Mouse (Mus musculus) limb, embryonic 10.5 days (tissue): Measurements from ENCODE around the gene S100a3. TPM values are rescaled to one million over a fixed set of nuclear protein-coding genes. Genes with fewer than 3 reads are reported as not detected.
A peak's percentile ranks its signal among the peaks of the same experiment; 100 is the strongest.

Experiments used
- DNase-seq: peaks from one replicate; pipeline ENCODE4 v3.0.0-alpha.2; 2017; ENCODE audit warnings: low spot score
- H3K27ac ChIP-seq: fragments of 300-500 bp; sonication (generic); 2 replicates; pipeline ENCODE4 v1.5.1; 2016; ENCODE audit warnings: mild to moderate bottlenecking
- H3K27me3 ChIP-seq: fragments of 300-500 bp; sonication (generic); 2 replicates; pipeline ENCODE4 v1.6.1; 2016; ENCODE audit warnings: low read depth, mild to moderate bottlenecking; ENCODE audit not compliant: poor library complexity, severe bottlenecking
- H3K36me3 ChIP-seq: fragments of 300-500 bp; sonication (generic); 2 replicates; pipeline ENCODE4 v1.6.1; 2016; ENCODE audit warnings: mild to moderate bottlenecking, moderate library complexity
- H3K4me1 ChIP-seq: fragments of 300-500 bp; sonication (generic); 2 replicates; pipeline ENCODE4 v1.6.1; 2016
- H3K4me3 ChIP-seq: fragments of 300-500 bp; sonication (generic); 2 replicates; pipeline ENCODE4 v1.5.1; 2016; ENCODE audit warnings: mild to moderate bottlenecking, moderate library complexity
- H3K9me3 ChIP-seq: fragments of 300-500 bp; sonication (generic); replicated peaks from 2 replicates; pipeline ENCODE4 v1.6.1; 2016; ENCODE audit warnings: mild to moderate bottlenecking
- WGBS: fragments of 180-500 bp; shearing (Covaris S2); methylation state at CpG from one replicate; pipeline ENCODE4 v1.1.7; 2016; 5-methylcytosine and 5-hydroxymethylcytosine counted together
- polyA plus RNA-seq: library from polyadenylated mRNA; unstranded; fragments of >200 nt; fragmentation: Nextera tagmentation; extraction: Ambion mirVana; gene quantifications from 2 replicates; pipeline ENCODE4 v1.2.1, GENCODE M21; 2016

S100a3 gene
- polyA plus RNA-seq, 1 experiment from 2014 or later = not detected

DNA sequence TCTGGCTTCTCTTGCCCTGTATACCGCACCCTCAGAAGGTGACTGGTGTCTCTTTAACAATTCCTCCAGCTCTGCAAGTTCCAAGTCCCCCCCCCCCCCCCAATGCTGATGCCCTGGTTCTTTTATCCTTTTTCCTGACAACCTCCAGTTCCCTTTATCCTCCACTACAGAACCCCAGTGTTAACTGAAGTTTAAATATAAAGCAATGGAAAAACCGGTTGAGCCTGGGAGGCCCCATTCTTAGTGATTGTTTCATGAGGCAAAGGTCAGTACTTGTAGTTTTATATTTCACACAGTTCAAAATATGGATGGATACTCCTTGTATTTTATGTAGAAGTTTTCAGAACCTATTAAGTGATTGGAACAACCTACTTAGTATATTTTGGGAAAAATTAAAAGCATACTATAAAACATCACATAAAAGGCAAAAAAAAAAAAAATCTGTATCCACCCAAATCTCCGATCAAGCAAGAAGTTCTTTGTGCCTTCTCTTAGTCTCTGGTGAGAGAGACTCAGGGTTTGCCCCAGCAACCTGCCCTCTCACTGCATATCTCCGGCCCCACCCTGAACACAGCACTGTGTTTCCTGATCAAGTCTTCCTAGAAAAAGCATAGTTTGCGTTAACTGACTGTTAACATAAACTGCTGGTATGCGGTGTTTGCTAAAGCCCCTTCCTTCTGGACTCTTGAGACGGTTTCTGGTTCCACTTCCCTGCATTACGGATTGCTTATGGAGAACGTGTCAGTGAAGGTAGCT, 66.1 kb downstream of the S100a3 start:
- DNase-seq = no peak
- Histone ChIP-seq H3K27ac (no peak overlapping the region), H3K4me1 (peaks cover 10% of the 10 kb centered on the region), H3K4me3 (no peak overlapping the region), H3K9me3 (no peaks in the 10 kb centered on the region), H3K27me3 (no peaks in the 10 kb centered on the region), H3K36me3 (no peaks in the 10 kb centered on the region)
- WGBS = 88% methylated on average over 9 of the region's 9 CpGs

DNA sequence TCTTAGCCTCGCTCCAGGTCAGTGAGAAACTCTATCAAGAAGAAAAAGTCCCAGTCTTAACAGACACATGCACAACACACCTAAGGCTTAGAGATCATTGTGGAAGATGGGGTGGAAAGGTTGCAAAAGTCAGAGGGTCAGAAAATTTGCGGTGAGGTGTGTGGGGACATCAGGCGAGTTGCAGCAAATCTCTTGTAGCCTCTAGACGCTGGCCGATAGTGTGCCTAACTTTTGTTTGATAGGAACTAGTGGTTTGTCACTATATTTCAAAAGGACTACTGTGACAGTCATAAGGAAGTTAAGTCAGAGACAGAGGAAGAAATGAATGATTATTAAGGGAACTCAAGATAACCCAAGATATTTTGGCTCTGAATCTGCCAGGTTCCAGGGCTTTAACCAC, 67.0 kb downstream of the S100a3 start:
- WGBS = 94% methylated on average over 5 of the region's 5 CpGs
- DNase-seq = no peak
- H3K4me1 ChIP-seq = peaks cover 10% of the 10 kb centered on the region

DNA sequence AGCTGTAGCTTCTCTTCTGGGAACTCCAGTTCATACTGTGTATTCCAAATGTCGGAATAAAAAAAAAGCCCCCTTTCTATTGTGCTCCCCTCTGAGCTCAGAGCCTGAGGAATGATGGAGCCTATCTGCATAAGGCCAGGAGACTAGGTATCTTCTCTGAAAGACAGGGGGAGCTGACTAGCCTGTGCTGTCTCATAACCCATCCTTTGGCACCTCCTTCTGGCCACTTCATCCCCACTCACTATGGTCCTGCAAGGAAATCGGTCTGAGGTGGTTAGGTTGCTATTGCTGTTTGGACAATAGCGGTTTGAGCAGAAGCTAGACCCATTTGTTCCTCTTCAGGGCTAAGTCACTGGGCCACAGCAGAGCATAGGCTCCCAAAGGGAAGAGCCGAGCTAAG, 67.4 kb downstream of the S100a3 start:
- Histone ChIP-seq H3K4me3 (no peak overlapping the region), H3K36me3 (no peaks in the 10 kb centered on the region), H3K4me1 (peaks cover 10% of the 10 kb centered on the region), H3K27ac (no peak overlapping the region), H3K27me3 (no peaks in the 10 kb centered on the region), H3K9me3 (no peaks in the 10 kb centered on the region)
- no peak for DNase-seq
- 63% methylated on average over 4 of the region's 4 CpGs for WGBS

More for the DNA sequence above, 67.0 kb downstream of the S100a3 start:
- H3K9me3 ChIP-seq = no peaks in the 10 kb centered on the region
- no peaks in the 10 kb centered on the region for H3K36me3 ChIP-seq
- no peak overlapping the region for H3K27ac ChIP-seq
- H3K27me3 ChIP-seq = no peaks in the 10 kb centered on the region
- no peak overlapping the region for H3K4me3 ChIP-seq

GRCm38 (mm10) chr3:90629298-90629697, 68.9 kb downstream of the S100a3 start:
- Histone ChIP-seq H3K9me3 (no peaks in the 10 kb centered on the region), H3K4me3 (no peak overlapping the region), H3K27ac (no peak overlapping the region), H3K36me3 (no peaks in the 10 kb centered on the region), H3K27me3 (no peaks in the 10 kb centered on the region), H3K4me1 (no peaks in the 10 kb centered on the region)
- no peak for DNase-seq
- WGBS = 79% methylated on average over 2 of the region's 2 CpGs

GRCm38 (mm10) chr3:90631984-90632383, 71.6 kb downstream of the S100a3 start:
- Histone ChIP-seq H3K36me3 (no peaks in the 10 kb centered on the region), H3K4me3 (no peak overlapping the region), H3K27me3 (no peaks in the 10 kb centered on the region), H3K4me1 (no peaks in the 10 kb centered on the region), H3K27ac (no peak overlapping the region), H3K9me3 (no peaks in the 10 kb centered on the region)
- 82% methylated on average over 2 of the region's 2 CpGs for WGBS
- no peak for DNase-seq

DNA sequence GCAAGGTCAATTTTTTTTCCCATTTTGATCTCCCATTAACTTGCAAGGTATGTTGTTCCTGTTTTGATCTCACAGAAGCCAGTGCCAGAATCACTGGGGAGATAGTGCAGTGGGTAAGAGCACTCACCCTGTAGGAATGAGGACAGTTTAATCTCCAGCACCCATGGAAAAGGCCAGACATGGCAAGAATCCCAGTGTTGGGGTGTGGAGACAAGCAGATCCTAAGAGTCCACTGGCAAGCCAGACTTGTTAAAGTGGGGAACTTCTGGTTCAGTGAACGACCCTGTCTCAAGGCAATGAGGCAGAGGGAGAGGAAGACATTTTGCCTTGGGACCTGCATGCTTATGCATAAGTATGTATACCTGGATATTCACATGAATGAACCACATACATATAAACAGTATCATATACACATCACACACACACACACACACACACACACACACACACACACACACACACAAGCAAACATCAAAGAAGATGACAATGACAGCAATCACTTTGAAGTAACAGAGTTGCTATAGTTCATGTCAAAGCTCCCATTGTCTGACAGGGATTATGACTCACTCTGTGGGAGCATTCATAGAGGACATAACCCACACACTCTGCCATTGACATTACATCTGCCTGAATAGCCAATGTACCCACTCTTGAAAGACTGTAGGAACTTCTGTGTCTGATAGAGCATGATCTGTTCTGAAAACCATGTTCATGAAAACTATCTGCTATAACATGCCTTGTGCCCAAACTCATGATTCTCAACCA, 78.3 kb downstream of the S100a3 start:
- no peaks in the 10 kb centered on the region for H3K27me3 ChIP-seq
- H3K9me3 ChIP-seq = no peaks in the 10 kb centered on the region
- 65% methylated on average over 1 of the region's 1 CpGs for WGBS
- DNase-seq = no peak
- no peak overlapping the region for H3K27ac ChIP-seq
- H3K4me3 ChIP-seq = no peak overlapping the region
- H3K4me1 ChIP-seq = no peaks in the 10 kb centered on the region
- H3K36me3 ChIP-seq = no peaks in the 10 kb centered on the region

DNA sequence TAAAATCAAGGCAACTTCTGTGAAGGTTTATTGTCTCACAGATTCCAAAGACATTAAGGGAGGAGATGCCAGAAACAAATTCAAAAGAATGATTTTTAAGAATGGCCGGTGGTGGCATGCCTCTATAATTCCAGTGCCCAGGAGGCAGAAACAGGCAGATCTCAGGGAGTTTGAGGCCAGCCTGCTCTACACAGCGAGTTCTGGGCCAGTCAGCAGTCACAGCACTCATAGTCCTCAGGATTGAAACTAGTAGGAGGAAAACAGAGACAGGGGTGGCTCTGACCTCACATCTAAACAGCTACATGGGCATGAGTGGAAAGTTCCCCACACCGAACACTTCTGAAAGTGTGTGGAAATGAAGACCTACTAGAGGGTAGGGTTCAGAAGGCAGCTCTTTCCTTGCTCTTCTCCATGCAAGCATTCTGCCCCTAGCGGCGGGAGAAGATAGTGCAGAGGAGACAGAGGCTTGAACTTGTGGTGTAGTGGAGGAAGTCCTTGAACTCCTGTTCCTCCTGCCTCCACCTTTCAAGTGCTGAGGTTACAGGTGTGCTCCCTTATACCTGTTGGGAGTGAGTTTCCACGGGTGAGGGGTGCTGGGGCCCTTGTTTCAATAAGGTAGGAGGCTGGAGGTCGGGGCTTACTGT, 79.3 kb downstream of the S100a3 start:
- 51% methylated on average over 7 of the region's 7 CpGs for WGBS
- H3K4me3 ChIP-seq = no peak overlapping the region
- H3K4me1 ChIP-seq = no peaks in the 10 kb centered on the region
- no peak overlapping the region for H3K27ac ChIP-seq
- H3K36me3 ChIP-seq = no peaks in the 10 kb centered on the region
- H3K27me3 ChIP-seq = no peaks in the 10 kb centered on the region
- DNase-seq = no peak
- H3K9me3 ChIP-seq = no peaks in the 10 kb centered on the region

GRCm38 (mm10) chr3:90640981-90641380, 80.6 kb downstream of the S100a3 start:
- Histone ChIP-seq H3K9me3 (no peaks in the 10 kb centered on the region), H3K4me3 (no peak overlapping the region), H3K27me3 (no peaks in the 10 kb centered on the region), H3K36me3 (no peaks in the 10 kb centered on the region), H3K27ac (no peak overlapping the region), H3K4me1 (no peaks in the 10 kb centered on the region)
- WGBS = 85% methylated on average over 7 of the region's 7 CpGs
- DNase-seq = no peak

DNA sequence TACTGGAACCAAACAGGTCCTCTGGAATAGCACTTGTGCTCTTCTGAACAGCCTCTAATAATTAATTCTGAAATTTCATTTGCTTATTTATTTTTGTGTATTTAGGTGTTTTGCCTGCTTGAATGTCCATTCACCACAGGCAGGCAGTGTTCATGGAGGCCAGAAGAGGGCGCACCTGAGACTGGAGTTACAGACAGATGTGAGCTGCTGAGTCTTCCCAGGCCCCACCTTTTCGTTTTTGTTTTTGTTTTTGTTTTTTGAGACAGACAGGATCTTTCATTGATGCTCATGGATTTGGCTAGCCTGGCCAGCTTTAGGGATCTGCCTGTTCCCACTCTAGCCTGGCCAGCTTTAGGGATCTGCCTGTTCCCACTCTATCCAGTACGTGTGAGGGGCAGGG, 83.8 kb downstream of the S100a3 start:
- no peaks in the 10 kb centered on the region for H3K36me3 ChIP-seq
- peak; percentile 46 for DNase-seq
- H3K4me1 ChIP-seq = no peaks in the 10 kb centered on the region
- no peak overlapping the region for H3K27ac ChIP-seq
- 47% methylated on average over 3 of the region's 3 CpGs for WGBS
- no peaks in the 10 kb centered on the region for H3K27me3 ChIP-seq
- no peaks in the 10 kb centered on the region for H3K9me3 ChIP-seq
- no peak overlapping the region for H3K4me3 ChIP-seq

DNA sequence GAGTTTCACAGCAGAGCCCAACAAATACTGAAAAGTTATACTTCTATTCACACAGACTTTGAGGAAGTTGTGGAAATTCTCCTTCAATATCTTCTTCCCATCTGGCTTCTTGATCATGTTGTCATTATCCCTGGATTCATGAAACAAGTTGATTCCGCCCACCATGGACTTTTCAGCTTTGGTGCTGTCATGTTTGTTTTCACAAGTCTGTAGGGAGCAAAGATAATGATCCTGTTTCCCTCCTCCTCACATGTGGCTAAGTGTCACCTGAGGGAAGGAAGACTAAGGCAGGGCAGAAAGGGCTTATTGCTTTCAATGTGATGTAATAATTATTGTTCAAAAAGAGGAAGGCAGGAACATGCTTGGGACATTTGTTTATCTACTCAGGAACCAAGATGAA, 86.9 kb downstream of the S100a3 start:
- 89% methylated on average over 1 of the region's 1 CpGs for WGBS
- Histone ChIP-seq H3K36me3 (no peaks in the 10 kb centered on the region), H3K27ac (no peak overlapping the region), H3K4me3 (no peak overlapping the region), H3K9me3 (no peaks in the 10 kb centered on the region), H3K4me1 (no peaks in the 10 kb centered on the region), H3K27me3 (no peaks in the 10 kb centered on the region)
- DNase-seq = no peak

DNA sequence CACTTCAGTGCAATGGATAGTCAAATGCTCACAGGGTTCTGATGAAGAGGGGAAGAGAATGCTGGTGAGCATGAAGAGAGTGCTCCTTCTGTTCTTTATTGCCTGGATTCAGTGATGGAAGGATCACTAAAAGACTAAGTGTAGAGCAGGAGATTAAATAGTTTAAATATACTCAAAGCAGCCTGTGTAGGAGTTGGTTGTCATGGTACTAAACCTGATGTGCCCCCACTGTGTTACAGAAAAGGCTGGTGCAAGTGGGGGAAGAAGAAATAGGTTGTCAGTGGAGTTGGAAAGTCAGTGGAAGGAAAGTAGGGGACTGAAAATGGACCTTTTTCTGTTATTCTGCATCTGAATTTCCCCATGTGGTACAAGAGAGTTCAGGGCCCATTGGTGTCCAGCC, 88.6 kb downstream of the S100a3 start:
- no peaks in the 10 kb centered on the region for H3K9me3 ChIP-seq
- no peak for DNase-seq
- no peaks in the 10 kb centered on the region for H3K36me3 ChIP-seq
- H3K4me3 ChIP-seq = no peak overlapping the region
- H3K27me3 ChIP-seq = 0 out of 2 replicates have a peak, but pooled peaks cover under 1% of the 10 kb centered on the region
- no peaks in the 10 kb centered on the region for H3K4me1 ChIP-seq
- H3K27ac ChIP-seq = no peak overlapping the region

DNA sequence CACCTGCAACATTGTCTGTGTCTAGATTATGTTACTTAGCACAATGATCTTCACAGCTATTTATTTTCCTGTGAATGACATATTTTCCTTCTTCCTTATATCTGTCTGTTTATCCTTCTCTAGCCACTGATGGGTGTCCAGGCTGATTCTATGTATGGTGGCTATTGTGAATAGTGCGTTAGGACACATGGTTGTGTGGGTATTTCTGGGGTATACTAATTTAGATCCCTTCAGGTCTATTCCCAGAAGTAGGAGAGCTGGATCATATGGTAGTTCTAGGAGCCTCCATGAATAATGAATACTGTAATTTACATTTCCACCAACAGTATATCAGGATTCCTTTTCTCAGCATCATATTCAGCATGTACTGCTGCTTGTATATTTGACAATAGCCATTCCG, 89.5 kb downstream of the S100a3 start:
- 0 out of 2 replicates have a peak, but pooled peaks cover 4% of the 10 kb centered on the region for H3K27me3 ChIP-seq
- H3K4me1 ChIP-seq = no peaks in the 10 kb centered on the region
- H3K27ac ChIP-seq = no peak overlapping the region
- 95% methylated on average over 2 of the region's 2 CpGs for WGBS
- H3K36me3 ChIP-seq = no peaks in the 10 kb centered on the region
- no peaks in the 10 kb centered on the region for H3K9me3 ChIP-seq
- no peak for DNase-seq
- no peak overlapping the region for H3K4me3 ChIP-seq
